Mouse (Mus musculus): ENCODE measurements around the gene Hoxa5. TPM values are rescaled to one million over a fixed set of nuclear protein-coding genes. Genes with fewer than 3 reads are reported as not detected.
A peak's percentile ranks its signal among the peaks of the same experiment; 100 is the strongest.

Hoxa5 gene
- total RNA-seq, 2 experiments from 2014 or later, result 0.62 to 0.72 TPM

- no peak for DNase-seq
- intact Hi-C loops (cut with DNase I), result no loop called here
These were observed 19.2 kb downstream of the Hoxa5 start for GRCm38 (mm10) chr6:52185222-52185621.

- intact Hi-C loops (cut with DNase I), result no loop called here
- no peak for DNase-seq
These were observed 19.7 kb downstream of the Hoxa5 start for GRCm38 (mm10) chr6:52184668-52185067.

GRCm38 (mm10) chr6:52183311-52184080 lies 20.9 kb downstream of the Hoxa5 start:
- intact Hi-C loops (cut with DNase I), result no loop called here
- DNase-seq, result no peak

- intact Hi-C loops (cut with DNase I), result no loop called here
- DNase-seq, result no peak
These were observed 21.6 kb downstream of the Hoxa5 start for GRCm38 (mm10) chr6:52182793-52183192.

- DNase-seq, result no peak
- intact Hi-C loops (cut with DNase I), result no loop called here
These were observed 22.4 kb downstream of the Hoxa5 start for GRCm38 (mm10) chr6:52182030-52182429.

GRCm38 (mm10) chr6:52180726-52181125 lies 23.7 kb downstream of the Hoxa5 start:
- intact Hi-C loops (cut with DNase I), result no loop called here
- no peak for DNase-seq

GRCm38 (mm10) chr6:52180213-52180710 lies 24.1 kb downstream of the Hoxa5 start:
- DNase-seq, result no peak
- intact Hi-C loops (cut with DNase I), result no loop called here

- intact Hi-C loops (cut with DNase I), result no loop called here
- DNase-seq, result no peak
These were observed 24.7 kb downstream of the Hoxa5 start for GRCm38 (mm10) chr6:52179690-52180089.

- intact Hi-C loops (cut with DNase I), result no loop called here
- no peak for DNase-seq
These were observed 25.3 kb downstream of the Hoxa5 start for GRCm38 (mm10) chr6:52178918-52179665.

GRCm38 (mm10) chr6:52177806-52178205 lies 26.6 kb downstream of the Hoxa5 start:
- intact Hi-C loops (cut with DNase I), result no loop called here
- DNase-seq, result no peak

- no peak for DNase-seq
- intact Hi-C loops (cut with DNase I), result no loop called here
These were observed 27.2 kb downstream of the Hoxa5 start, which contains the start of gene 5730596B20Rik for GRCm38 (mm10) chr6:52177061-52177735. Gene 5730596B20Rik (plus strand): TSS chr6:52177498.

GRCm38 (mm10) chr6:52176391-52176790 lies 28.0 kb downstream of the Hoxa5 start:
- no peak for DNase-seq
- intact Hi-C loops (cut with DNase I), result no loop called here

GRCm38 (mm10) chr6:52175864-52176263 lies 28.5 kb downstream of the Hoxa5 start:
- intact Hi-C loops (cut with DNase I), result no loop called here

GRCm38 (mm10) chr6:52174968-52175751 lies 29.2 kb downstream of the Hoxa5 start:
- intact Hi-C loops (cut with DNase I), result no loop called here
- DNase-seq, result no peak

More at GRCm38 (mm10) chr6:52175864-52176263, 28.5 kb downstream of the Hoxa5 start:
- DNase-seq, result no peak

GRCm38 (mm10) chr6:52173648-52174047 lies 30.7 kb downstream of the Hoxa5 start:
- no peak for DNase-seq
- intact Hi-C loops (cut with DNase I), result no loop called here

GRCm38 (mm10) chr6:52172501-52172900 lies 31.9 kb downstream of the Hoxa5 start:
- DNase-seq, result peak in 1 of 2 experiments; percentile 61

GRCm38 (mm10) chr6:52171938-52172337 lies 32.4 kb downstream of the Hoxa5 start:
- no peak for DNase-seq
- intact Hi-C loops (cut with DNase I), result no loop called here

More at GRCm38 (mm10) chr6:52172501-52172900, 31.9 kb downstream of the Hoxa5 start:
- intact Hi-C loops (cut with DNase I), result no loop called here

- intact Hi-C loops (cut with DNase I), result no loop called here
- no peak for DNase-seq
These were observed 33.1 kb downstream of the Hoxa5 start for GRCm38 (mm10) chr6:52171331-52171730.

- no peak for DNase-seq
- intact Hi-C loops (cut with DNase I), result no loop called here
These were observed 33.5 kb downstream of the Hoxa5 start for GRCm38 (mm10) chr6:52170898-52171223.

- DNase-seq, result no peak
- intact Hi-C loops (cut with DNase I), result no loop called here
These were observed 34.1 kb downstream of the Hoxa5 start for GRCm38 (mm10) chr6:52170166-52170897.
